Mouse (Mus musculus): Measurements from ENCODE around the gene Opn1sw.

Opn1sw gene

GRCm38 (mm10) chr6:29388052-29388518 is at the start of gene Opn1sw:
Gene Opn1sw, minus strand, starts transcription at chr6:29388468.
- DNase-seq = no peak

- DNase-seq = no peak
Measured at GRCm38 (mm10) chr6:29436461-29436934, 48.2 kb upstream of the Opn1sw start.

- DNase-seq = no peak
Measured at GRCm38 (mm10) chr6:29435940-29436451, 47.7 kb upstream of the Opn1sw start.

- DNase-seq = no peak
Measured at GRCm38 (mm10) chr6:29434911-29435691, 46.8 kb upstream of the Opn1sw start.

DNA sequence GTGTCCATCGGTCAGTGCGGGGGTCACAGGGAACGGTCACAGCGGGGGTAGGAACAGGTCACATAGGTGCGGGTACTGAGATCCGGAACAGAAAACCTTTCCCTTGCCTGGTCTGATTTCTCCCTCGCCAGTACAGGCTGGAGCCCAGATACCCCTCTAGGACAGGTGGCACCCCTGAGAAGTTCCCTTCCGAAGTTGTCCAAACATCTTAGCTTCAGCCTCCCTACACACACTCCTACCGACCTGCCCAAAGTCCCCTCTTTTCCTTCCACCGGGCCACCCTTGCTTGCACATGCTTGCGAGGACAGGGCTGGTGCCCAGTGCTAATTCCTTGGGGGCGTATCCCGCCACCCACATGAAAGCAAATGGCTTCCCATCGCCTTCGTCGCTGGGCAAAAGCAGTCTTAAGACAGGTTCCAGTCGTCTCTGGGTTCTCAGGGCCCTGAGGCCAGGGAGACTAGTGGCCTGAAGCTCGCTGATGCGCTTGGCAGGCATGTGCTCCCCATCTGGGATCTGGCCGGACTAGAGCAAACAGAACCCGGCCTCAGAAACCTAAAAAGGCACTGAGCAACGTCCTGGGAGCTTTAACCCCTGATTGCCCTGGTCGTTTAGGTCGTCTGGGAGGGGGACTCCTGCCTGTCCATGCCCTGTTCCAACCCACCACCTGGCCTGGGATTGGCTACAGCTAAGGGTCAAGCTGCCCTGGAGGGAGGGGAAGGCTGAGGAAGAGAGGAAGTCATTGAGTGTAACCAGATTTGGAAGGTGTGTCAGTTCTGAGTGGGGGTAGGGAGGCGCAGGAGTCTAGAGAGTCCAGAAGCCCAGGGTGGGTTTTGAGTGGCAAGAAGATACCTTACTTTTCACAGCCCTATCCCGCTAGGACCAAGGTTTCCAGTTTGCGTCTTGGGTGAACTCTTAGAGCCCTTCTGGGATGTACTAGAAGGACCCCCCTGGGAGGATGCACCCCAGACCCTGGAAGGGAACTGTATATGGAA is 45.8 kb upstream of the Opn1sw start:
- DNase-seq = no peak

GRCm38 (mm10) chr6:29433038-29433803 is 45.0 kb upstream of the Opn1sw start, which contains the start of gene Flnc:
Gene Flnc, plus strand, starts transcription at chr6:29433256.
- DNase-seq = no peak

DNA sequence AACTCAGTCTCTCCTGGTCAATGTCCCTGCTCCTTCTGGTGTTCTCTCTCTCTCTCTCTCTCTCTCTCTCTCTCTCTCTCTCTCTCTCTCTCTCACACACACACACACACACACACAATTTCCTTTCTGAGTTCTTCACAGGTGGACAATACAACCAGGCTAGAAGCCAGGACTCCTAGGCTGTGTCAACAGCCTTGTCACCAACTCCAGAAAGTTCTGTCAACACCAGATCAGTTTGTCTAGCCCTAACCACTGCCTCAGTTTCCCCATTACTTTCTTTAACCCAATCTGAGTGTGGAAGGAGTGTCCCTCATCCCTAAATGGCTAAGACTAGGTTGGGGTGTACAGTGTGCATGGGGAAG is 44.4 kb upstream of the Opn1sw start:
- no peak for DNase-seq

GRCm38 (mm10) chr6:29432156-29432555 is 43.9 kb upstream of the Opn1sw start:
- no peak for DNase-seq

GRCm38 (mm10) chr6:29431473-29431872 is 43.2 kb upstream of the Opn1sw start:
- DNase-seq = no peak

GRCm38 (mm10) chr6:29430681-29431420 is 42.6 kb upstream of the Opn1sw start:
- DNase-seq = no peak

DNA sequence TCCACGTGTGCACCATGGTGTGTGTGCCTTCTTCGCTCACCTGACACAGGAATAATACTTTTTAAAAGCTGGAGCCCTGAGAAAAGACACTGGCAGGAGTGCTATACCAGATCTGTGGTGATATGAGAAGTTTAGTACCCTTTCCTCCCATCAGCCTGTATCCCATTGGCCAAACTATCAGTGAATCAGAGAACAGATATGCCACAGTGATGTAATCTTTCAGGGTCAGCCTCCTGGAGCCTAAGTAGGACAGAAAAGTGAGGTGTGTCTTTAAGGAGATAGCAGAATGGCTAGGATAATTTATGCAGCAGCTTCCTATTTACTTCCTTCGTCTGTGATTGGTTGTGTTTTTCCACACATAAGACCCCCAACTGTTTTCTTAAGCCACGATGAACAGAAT is 39.9 kb upstream of the Opn1sw start:
- DNase-seq = no peak

DNA sequence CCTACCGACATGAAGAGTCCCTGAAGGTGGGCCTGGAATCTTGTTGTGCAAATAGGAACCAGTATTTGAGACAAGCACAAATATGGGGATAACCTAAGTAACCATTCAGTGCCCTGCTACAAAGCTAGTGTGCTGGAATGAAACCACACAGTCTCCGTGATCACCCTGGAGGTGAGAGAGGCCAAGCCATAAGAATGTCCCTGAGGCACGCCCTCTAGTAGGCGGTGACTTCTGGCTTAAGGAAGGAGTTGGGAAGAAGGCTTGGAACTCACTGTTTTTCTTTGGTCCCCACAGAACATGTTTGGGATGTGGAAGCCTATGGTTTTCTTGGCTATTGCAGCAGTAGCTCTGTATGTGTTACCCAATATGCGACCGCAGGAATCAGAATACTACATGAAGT is 38.1 kb upstream of the Opn1sw start:
- no peak for DNase-seq

GRCm38 (mm10) chr6:29425118-29425517 is 36.9 kb upstream of the Opn1sw start:
- DNase-seq = no peak

DNA sequence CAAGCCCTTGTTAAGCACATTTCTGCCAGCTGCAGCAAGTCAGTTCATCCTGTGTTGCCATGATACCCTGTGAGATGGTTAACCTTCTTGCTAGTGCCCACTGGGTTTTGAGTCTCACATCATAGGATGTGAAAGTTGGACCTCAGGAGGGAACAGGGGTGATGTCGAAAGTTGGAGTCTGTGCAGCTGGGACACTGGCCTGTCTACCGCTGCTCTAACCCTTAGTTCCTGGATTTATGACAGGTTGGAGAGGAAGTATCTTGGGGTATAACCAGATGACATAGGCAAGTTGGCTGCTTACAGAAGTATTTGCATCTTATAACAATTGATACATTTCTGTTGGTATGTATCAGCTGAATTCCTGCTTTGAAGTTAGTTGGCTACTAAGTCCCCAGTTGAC is 32.3 kb upstream of the Opn1sw start:
- no peak for DNase-seq

- DNase-seq = peak; percentile 28 to 40
Measured at GRCm38 (mm10) chr6:29415446-29415845, 27.2 kb upstream of the Opn1sw start.

DNA sequence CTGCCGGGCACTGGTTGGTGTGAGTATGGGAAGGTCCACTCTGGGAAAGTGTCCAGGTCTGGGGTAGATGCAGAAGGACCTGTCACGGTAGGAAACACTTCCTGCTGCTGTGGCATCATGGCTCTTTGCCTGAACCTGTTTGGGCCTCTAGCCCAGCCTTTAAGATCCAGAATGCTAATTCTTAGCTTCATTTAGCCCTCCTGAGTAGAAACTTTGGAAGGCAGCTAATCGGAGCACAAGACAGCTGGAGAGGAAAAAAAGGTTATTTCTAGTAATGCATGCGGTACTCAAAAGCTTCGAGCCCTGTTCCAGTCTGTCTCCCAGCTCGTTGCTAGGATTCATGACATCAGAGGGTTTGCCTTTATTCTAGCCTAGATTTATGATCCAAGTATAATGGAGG is 18.1 kb upstream of the Opn1sw start:
- no peak for DNase-seq

- DNase-seq = peak in 1 of 2 experiments; percentile 31
Measured at GRCm38 (mm10) chr6:29402693-29403342, 14.6 kb upstream of the Opn1sw start.

DNA sequence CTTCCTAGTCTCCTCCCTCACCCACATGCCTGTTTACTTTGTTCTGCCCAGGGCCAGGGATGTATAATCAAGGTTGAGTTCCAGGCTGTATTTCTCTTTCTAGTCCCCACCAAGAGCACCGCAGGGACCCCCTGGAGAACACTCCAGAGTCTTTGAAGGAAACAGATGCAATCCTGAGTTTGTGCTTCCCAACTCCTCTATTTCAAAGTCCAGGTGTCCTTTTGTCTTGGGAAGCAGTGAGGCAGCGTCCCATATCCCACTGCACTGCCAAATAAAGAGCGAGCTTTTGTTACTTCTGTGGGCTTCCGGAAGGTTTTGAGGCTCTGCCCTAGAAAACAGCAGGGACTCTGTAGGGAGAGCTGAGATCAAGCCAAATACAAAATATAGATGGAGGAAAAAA is 11.6 kb upstream of the Opn1sw start:
- no peak for DNase-seq

DNA sequence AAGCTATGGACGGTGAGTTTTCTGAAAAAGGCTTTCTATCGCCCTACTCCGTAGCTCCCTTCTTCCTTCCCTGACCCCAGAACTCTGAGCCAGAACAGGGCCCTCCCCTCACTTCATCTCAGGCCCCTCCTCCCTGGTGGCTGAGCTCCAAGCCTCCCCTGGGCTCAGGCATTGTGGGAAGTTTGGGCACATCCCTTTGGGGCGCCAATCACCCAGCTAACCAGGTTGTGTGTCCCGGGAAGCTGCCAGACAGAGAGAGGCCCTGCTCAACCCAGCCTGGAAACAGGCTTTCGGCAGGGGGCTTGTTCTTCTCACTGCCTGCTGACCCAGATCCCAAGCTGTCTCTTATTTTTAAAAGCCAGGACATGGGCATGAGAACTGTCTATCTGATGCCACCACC is 9.3 kb upstream of the Opn1sw start:
- no peak for DNase-seq

- no peak for DNase-seq
Measured at GRCm38 (mm10) chr6:29396714-29397540, 8.7 kb upstream of the Opn1sw start.
